Mouse (Mus musculus): ENCODE results near the gene Exosc7.

The Exosc7 gene

DNA sequence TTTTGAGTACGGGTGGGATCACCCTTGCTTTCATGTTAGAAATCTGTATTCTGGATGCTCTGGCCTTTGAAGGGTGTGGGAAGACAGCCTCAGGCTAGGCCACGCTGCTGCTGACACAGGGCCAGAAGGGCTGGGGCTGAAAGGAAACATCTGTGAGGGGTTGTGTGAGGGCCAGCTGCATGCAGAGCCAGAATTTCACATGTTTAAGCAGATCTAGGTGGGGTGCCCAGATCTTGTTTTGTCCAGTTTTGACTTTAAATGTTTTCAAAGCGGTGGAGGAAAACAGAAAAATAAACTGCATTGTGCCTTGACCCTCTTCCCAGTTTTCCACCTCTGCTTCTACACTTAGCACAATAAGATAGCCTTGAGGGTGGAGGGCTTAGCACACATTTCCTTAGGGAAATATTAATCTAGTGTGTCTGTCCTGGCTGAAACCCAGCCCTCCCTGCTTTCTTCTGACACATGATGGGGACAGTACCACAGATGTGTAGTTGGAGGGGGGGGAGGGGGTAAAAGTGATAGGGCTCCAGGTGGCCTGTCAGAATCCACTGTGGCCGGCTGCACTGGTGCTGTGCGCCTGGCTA, 26.0 kb downstream of the Exosc7 start:
- DNase-seq (ENCODE audit: inconsistent ontology term): no peak

DNA sequence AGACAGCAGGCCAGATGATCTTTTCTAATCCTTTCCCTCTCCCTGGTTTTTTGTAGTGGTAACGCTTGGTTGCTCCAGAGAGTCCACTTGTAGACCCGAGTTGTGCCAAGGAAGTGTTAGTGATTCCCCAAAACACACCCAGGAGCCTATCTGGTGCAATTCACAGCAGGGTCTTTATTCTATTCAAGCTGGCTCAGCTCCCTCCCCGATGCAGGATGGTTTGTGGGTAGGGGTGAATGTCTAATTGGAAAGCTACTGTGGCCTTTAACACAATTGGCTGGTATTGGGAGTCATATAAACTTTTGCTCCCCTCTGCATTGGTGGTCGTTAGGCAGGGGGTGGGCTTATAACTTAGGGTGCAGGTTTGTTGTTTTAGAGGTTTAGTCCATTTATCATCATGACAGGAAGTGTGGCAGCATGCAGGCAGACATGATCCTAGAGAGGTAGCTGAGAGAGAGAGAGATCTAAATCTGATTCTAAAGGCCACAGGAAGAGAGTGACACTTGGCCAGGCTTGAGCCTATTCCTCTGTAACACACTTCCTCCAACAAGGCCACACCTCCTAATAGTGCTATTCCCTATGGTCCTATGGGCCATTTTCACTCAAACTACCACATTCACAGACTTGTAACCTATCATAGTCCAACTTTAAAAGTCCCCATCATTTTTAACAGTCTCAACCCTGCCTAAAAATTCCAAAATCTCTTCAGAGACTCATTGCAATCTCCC, 27.0 kb downstream of the Exosc7 start:
- no peak for DNase-seq (ENCODE audit: inconsistent ontology term)

DNA sequence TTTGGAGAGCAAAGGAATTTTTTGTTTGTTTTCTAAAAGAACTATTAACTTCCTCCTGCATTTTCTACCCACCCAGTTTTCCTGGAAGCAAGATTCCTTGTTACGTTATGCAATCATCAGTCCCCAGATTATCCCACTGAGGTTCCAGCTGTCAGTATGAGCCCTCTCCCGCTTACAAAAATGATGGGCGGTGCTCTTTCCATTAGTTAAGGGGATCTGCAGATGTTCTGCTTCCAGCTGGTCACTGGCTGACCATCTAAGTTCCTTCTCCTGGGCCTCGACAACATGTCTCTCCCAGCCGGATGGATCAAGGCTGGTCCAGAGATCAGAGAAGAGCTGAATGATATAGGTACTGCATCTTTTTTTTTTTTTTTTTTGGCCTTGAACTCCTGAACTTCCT, 35.4 kb downstream of the Exosc7 start:
- DNase-seq (ENCODE audit: inconsistent ontology term): no peak

DNA sequence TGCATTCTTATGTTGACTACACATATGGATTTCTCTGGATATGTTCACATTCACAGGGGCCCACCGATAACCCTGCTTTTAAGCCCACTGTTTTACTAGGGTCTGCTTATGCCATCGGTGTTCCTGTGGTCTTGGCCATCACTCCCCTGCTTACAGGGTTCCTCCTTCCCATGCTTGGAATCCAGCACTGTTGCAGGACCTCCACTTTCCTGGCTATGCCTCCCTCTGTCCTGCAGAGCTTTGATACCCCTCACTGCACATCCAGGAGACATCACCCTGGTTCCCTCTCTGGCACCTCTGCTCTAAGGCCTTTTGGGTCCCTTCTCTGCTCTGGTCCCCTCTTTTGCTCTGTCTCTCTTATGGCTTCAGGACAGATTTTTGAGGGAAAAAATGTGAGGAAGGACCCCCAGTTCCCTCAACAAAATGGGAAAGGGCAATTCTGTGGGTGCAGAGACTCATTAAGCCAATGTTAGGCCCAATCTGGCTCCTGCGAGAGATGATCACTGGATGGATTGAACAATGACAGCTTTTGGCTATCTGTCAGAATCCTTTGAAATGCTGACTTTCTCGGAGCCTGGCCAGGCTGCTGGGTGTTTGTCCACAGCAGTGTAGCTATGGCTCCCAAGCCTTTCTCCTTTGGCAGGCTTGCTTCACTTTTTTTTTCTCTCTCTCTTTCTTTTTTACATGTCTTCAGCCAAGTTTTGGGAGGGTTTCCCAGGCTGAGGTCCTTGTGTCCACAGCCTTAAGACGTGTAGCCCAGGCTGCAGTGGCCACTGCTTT, 37.4 kb downstream of the Exosc7 start, which contains the start of gene Clec3b:
Gene Clec3b (plus strand): TSS at position 706 of the 780 bp plus-strand sequence.
- no peak for DNase-seq (ENCODE audit: inconsistent ontology term)

DNA sequence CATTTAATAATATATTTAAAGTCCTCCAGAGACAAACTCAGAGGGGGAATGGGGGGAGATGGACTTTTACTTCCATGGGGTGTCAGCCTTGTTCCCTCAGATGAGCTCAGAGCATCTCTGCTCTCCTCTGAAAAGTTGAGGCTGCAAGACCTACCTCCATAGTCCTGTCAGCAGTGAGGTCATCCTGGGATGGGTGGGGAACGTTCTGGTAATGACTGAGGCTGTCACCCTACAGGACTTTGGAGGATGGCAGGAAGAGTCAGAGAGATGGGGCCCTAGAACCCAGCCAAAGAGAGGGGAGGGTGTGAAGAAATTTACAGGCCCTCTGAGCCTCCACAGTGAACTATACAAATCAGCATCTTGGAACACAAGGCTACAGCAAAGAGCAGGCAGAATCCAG, 38.5 kb downstream of the Exosc7 start:
- no peak for DNase-seq (ENCODE audit: inconsistent ontology term)

DNA sequence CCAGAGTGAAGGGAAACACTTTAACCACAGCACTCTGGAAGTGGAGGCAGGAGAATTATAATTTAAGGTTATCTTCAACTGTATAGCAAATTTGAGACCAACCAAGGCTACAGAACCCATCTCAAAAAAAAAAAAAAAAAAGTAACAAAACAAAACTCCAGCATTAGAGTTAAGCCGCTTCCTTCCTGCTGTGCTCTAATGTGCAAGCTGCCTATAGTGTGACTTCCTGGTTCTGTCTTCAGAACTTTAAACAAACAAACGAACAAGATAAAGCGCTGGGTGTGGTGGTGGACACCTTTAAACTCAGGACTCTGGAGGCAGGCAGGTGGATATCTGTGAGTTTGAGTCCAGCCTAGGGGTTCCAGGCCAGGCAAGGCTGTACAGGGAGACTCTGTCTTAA, 39.0 kb downstream of the Exosc7 start:
- DNase-seq (ENCODE audit: inconsistent ontology term): no peak

DNA sequence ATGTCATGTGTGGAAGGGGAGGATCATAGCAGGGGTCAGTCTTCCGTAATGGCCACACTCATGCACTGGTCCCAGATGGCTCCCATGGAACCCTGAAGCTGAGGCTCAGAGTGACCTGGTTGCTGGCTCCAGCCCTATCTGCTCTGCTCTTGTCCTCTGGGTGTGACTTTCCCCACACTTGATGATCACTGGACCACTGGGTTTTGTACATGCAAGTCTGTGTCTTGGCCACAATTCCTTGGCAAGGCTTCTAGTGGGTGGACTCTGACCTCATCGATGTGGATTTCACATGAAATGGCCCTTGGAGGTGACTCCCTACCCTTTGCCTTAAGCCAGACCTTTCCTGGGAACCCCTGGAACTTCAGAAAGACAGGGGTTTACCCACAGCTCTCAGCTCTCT, 40.1 kb downstream of the Exosc7 start:
- no peak for DNase-seq (ENCODE audit: inconsistent ontology term)

DNA sequence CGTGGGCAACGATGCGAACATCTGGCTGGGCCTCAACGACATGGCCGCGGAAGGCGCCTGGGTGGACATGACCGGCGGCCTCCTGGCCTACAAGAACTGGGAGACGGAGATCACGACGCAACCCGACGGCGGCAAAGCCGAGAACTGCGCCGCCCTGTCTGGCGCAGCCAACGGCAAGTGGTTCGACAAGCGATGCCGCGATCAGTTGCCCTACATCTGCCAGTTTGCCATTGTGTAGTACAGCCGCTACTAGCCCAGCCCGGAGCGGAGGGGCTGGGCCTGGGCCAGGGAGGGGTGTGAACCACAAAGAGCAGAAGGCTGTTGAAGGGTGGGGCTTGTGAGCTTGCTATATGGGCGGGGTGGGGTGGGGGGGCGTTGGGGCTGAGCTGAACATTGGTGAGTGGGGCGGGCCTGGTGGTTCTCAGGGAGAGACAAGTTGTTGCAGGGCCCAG, 43.9 kb downstream of the Exosc7 start:
- DNase-seq (ENCODE audit: inconsistent ontology term): no peak

DNA sequence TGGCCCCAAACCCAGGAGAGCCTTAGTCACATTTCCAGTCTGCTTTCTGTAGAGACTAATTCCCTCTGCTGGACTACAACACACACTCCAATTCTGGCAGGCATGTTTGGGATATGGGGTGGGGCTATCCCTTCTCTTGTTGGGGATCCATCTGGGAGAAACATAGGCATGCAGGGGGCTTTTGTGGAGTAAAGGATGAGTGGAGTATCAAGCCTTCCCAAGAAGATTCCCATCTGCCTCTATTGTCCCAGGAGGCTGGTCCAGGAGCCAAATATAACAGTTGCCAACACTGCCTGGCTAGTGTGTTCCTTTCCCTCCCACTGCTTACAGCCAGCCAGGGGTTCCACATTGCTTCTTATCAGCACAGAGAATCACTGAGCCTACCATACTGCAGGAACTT, 44.7 kb downstream of the Exosc7 start:
- no peak for DNase-seq (ENCODE audit: inconsistent ontology term)

DNA sequence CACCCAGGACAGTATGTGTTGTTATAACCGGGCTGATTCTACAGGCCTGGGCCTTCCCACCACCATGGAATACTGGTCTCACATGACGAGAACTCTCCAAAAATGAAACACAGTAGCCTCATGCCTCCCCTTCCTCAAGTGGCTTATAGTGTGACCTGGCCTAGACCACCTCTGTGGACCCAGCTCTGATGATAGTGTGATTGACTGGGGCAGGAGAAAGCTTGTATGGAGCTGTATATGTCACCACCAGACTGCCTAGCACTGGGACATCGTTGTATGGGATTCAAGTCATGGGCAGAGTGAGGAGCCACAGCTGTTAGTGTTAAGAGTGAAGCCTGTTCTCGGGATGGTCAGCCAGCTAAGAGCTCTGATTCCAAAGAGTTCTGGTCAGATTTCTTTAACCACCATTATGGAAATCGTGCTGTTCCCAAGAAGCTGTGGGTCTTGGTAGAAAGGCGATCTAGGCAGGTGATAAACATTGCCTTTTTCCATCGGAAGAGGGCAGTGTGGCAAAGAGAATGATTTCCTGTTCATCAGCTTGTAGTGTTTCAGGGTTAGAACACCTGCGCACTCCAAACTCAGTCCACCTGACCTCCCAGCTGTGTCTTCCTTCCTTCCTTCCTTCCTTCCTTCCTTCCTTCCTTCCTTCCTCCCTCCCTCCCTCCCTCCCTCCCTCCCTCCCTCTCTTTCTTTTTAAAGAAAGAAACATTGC, 45.3 kb downstream of the Exosc7 start:
- no peak for DNase-seq (ENCODE audit: inconsistent ontology term)

DNA sequence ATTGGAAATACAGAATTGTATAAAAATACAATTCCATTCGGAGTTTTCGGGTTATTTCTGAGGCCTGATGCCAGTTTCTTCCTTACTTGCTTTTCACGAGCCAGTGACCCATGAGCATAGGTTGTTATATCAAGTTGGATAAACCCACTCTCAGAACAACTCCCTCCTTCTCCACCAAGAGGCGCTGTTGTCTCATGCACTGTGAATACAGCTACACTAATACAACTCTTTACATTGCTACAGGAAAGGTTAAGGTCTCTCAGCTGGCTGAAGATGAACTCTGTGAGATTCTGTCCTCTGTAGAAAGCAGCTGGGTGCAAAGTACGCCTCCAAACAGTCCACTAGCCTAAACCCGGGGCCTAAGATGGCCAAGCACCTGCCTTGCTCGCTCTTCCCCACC, 46.3 kb downstream of the Exosc7 start:
- DNase-seq (ENCODE audit: inconsistent ontology term): peak; percentile 56

DNA sequence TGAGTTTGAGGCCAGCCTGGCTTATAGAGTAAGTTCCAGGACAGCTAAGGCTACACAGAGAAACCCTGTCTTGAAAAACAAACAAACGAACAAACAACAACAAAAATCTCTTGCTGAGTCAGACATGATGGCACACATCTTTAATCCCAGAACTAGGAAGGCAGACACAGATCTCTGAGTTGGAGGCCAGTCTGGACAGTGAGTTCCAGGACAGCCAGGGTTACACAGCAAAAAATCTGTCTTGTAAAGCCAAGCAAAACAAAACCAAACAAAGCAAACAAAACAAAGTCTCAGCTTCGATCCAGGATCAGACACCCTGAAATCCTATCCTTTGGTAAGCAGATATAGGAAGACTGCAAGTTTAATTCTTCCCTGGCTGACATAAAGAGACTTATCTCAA, 48.8 kb downstream of the Exosc7 start:
- DNase-seq (ENCODE audit: inconsistent ontology term): no peak

DNA sequence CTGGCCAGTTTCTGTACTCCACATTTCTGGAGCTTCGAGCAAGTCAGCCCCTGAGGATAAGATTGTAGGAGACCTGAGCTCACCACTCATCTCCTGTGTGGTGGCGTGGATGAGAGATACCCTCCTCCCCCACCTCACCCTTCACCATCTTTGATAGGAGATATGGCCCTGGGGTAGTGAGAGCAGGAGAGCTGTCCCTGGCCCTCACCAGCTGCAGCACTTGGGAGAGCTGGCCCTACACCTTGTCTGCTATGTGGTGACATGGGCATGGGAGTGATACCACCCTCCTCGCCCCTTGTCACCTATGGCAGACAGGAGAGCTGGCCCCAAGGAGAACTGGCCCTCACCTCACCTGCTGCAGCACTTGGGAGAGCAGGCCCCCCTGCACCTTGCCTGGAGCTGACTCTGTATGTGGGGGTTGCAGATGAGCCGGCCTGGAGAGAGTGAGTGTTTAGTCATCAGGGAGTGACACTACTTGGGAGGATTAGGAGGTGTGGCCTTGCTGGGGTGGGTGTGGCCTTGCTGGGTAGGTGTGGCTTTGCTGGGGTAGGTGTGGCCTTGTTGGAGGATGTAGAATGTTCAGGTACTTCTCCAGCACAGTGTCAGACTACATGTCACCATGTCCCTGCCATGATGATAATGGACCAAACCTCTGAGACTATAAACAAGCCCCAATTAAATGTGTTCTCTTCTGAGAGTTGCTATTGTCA, 50.1 kb downstream of the Exosc7 start:
- DNase-seq (ENCODE audit: inconsistent ontology term): no peak

DNA sequence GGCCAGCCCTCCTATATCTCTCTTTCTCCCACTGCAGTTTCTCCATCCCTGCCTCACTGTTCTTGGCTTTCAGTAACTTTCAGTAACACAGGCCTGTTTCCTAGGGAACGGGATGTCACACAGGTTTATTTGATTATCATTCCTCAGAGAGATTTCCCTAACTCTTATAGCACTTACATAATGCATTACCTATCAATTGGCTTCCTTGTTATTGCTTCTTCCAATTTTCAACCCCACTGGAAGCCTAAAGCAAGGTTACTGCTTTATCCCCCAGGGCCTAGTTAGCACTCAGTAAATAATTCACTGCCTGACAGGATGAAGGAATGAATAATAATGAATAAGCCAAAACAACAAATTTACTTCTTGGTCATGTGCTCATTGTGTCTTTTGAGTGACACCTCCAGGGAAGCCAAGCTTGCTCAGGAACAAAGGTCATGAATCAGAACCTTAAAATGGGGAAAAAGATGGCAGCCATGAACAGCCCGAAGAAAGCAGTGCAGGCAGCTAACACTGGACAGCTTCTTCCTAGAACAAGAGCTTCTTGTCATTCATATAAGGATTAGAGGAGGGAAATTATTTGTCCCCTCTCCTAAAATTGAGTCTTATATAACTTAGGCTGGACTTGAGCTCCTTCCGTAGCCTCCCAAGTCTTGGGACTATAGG, 52.9 kb downstream of the Exosc7 start:
- DNase-seq (ENCODE audit: inconsistent ontology term): no peak

DNA sequence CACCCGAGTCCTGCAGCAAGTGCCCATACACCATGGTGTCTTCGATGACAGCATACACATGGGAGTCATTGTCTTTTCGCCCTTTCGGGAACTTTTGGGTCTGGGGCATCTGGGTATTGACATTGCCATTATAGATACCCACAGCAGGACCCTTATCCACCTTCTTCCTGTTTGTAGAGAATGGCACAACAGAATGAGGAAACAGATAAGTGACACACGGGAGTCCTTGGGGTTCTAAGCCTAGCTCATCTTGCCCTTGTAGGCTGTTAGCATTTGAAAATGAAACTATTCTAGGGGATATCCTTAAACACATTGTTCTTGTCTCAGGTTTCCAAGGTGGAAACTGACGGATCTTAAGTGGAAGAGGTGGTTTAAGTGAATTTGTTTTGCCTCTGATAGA, 60.7 kb downstream of the Exosc7 start:
- no peak for DNase-seq (ENCODE audit: inconsistent ontology term)

DNA sequence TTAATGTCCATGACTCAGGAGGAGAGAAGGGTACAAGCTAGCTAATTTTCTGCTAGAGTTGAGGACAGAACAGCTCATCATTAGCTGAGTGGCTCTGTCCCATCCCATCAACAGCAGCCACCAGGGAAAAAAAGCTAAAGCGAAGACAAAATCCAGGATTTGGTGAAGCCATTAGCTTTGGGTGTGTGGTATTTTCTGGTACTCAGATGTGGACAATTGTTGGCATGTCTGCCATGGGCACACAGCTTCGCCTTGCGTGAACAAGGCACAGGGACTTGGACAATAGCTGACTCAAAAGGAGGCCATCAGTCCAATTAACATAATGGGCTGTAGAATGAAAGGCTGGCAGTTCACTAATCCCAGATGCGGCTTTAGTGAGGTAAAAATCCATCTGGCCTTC, 61.3 kb downstream of the Exosc7 start:
- peak; percentile 83 for DNase-seq (ENCODE audit: inconsistent ontology term)

DNA sequence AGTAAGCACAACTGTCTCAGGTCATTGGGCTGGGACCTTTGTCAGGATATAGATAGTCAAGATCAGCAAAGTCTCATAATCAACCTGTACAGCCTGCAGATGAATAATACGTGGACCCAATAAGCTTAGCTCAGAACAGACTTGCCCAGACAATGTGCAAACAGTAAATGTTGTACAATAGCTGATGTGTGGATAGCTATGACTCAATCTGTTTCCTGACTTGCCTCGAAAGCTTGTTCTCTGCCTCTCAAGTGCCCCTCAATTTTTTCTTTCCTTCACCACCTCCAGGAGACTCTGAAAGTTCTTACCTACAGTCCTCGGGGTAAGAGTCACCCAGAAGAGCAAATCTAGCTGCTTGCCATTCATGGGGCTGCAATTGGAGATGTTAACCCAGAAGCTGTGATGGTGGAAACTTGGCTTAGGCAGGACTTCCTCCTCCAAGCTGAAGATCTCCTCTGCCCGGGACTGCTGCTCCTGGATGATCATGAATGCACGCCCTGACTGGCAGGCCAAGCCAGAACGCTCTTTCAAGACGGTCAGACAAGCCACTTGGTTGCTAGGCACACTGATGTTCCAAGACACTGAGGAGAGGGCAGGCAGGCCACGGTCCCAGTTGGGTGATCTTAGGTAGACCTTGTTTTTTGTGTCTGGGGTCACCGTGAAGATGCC, 64.5 kb downstream of the Exosc7 start:
- DNase-seq (ENCODE audit: inconsistent ontology term): no peak

DNA sequence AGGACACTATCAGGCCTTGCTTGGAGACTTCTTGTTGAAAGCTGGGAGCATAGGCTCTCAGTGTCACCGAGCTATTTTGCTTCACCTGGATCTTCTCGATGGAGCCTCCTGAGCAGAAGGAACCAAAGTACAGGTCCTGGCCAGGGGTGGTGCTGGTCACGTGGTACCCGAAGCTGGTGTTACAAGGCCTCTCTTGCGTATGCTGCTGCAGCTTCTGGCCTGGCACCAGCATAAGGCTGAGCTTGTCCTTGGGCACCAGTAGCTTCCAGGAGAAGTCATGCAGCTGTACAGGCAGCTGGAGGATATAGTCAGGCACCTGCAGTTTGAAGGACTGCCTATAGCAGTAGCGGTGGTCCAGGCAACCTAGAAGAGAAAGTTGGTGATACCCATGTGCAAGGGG, 67.0 kb downstream of the Exosc7 start:
- no peak for DNase-seq (ENCODE audit: inconsistent ontology term)

DNA sequence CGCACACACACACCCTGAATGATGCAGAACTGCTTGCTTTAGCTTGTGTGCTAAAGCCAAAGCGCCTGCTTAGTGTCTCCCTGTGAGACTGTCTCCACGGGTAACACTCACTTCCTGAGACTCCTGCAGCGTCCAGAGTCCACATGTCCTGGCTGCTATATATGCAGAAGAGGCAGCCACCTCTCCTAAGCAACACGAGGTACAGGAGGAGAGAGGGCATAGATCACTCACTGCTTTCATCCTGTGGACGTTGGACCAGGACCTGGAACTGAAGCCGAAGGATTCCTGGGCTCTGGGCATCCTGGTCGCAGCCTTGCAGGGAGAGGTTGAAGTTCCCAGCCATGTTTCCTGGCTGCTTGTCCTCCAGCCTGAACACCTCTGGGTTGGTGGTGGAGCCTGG, 70.2 kb downstream of the Exosc7 start:
- DNase-seq (ENCODE audit: inconsistent ontology term): no peak

DNA sequence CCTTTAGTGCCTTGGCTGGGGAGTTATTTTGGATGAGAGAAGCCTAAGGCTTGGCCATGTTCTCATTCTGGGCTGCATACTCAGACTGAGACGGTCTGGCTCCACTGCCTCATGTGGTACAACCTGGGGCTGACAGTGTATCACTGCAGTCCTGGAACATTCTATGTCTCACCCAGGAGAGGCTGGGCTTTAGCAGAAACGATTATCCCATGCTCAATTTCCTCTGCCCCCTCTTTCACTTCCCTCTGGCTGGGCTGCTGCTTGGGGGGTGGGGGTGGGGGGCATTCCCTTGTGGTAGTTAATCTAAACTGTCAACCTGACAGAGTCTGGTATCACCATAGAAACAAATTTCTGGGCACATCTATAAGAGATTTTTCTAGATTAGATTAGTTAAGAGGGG, 72.5 kb downstream of the Exosc7 start:
- DNase-seq (ENCODE audit: inconsistent ontology term): no peak
